Mouse (Mus musculus) lung, postnatal 0 days (tissue): ENCODE results near the gene Mmp20.

ENCODE experiments used
- CTCF ChIP-seq: IDR thresholded peaks from 2 replicates; pipeline ENCODE4 v1.5.1; 2016; ENCODE audit warnings: antibody characterized with exemption, mild to moderate bottlenecking
- EP300 ChIP-seq: IDR thresholded peaks from 2 replicates; pipeline ENCODE4 v1.6.1; 2016; ENCODE audit warnings: antibody characterized with exemption, mild to moderate bottlenecking, control low read depth

GRCm38 (mm10) chr9:7622582-7622981, 5.4 kb upstream of the Mmp20 start:
- TF ChIP-seq CTCF (no peak), EP300 (no peak)
